Mouse (Mus musculus) lung, adult 2 months (tissue): ENCODE measurements around the gene Gpank1. TPM values are rescaled to one million over a fixed set of nuclear protein-coding genes. Genes with fewer than 3 reads are reported as not detected.

Source experiments
- DNase-seq: peaks from one replicate; pipeline ENCODE4 v3.0.0; 2022
- H3K4me1 ChIP-seq: fragments of 200-500 bp; 2 replicates; pipeline ENCODE4 v1.6.1; 2011; ENCODE audit warnings: low read length; ENCODE audit not compliant: control insufficient read depth, insufficient read depth
- H3K4me3 ChIP-seq: fragments of 200-500 bp; replicated peaks from 2 replicates; pipeline ENCODE3; 2011; ENCODE audit warnings: low read depth, mild to moderate bottlenecking, control low read depth, low read length; ENCODE audit errors: extremely low read depth
- CTCF ChIP-seq: fragments of 200-500 bp; IDR thresholded peaks from 2 replicates; pipeline ENCODE4 v1.5.1; 2011; ENCODE audit warnings: mild to moderate bottlenecking, low read length, control low read depth; ENCODE audit not compliant: insufficient read depth
- POLR2A ChIP-seq: fragments of 200-500 bp; IDR thresholded peaks from 2 replicates; pipeline ENCODE4 v1.6.1; 2011; ENCODE audit warnings: low read depth, mild to moderate bottlenecking, control low read depth, low read length, borderline replicate concordance; ENCODE audit errors: extremely low read depth
- WGBS: fragments of 180-500 bp; shearing (Covaris S2); methylation state at CpG from one replicate; pipeline ENCODE4 v1.1.7; 2018; 5-methylcytosine and 5-hydroxymethylcytosine counted together
- polyA plus RNA-seq: library from polyadenylated mRNA; depleted of rRNA; stranded (reverse); fragments of >200 nt; gene quantifications from 2 replicates; pipeline ENCODE4 v1.2.3, GENCODE M21; 2012; rRNA removed

Gpank1 gene
- polyA plus RNA-seq, 1 experiment: 21.9 TPM

DNA sequence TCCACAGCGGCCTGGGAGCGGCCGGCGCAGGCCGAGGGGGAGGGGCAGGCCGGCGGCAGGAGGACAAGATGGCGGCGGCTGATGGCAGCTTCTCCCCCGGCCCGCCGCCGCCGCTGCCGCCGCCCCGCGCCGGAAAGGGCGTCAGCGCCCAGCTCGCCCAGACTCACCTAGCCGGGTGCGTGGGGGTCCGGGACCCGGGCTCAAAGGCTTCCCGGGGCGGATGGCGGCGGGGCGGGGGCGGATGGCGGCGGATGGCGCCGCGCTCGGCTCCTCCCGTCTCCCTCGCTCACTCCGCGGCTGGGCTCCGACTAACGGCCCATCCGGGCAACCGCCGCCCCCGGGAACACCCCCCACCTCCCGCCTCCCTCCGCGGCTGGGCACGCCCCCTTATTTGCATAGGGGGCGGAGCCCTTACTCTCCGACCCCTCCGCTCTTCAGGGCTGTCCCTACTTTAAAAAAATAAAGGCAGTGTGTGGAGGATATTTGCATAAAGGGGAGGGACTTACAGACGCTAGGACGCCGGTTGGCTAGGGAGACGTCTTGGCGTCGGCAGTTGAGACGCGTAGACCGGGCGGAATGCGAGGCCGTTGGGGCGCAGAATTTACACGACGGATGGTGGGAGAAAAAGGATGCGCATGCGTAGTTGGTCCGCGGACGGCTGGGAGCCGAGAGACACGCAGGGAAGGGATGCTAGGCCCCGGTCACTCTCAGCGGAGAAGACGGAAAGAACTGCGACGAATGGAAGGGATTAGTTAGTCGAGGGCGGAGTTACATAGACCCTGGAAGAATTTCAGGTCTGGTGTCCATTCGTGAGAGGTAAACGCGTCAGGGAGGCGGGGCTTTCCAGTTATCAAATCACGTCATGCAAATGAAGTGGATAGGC is 43.6 kb downstream of the Gpank1 start, which contains the start of gene Prrc2a:
Gene Prrc2a (minus strand): TSS at position 330 of the 883 bp plus-strand sequence.
- TF ChIP-seq POLR2A (peak; percentile 96; the same call in 1 of the 2 replicates), CTCF (no peak)
- H3K4me3 ChIP-seq: peak within 1 kb of the TSS; percentile 92
- WGBS: 1% methylated on average over 73 of the region's 89 CpGs
- DNase-seq: peak; percentile 96
- peaks cover 23% of the 10 kb centered on the region for H3K4me1 ChIP-seq

DNA sequence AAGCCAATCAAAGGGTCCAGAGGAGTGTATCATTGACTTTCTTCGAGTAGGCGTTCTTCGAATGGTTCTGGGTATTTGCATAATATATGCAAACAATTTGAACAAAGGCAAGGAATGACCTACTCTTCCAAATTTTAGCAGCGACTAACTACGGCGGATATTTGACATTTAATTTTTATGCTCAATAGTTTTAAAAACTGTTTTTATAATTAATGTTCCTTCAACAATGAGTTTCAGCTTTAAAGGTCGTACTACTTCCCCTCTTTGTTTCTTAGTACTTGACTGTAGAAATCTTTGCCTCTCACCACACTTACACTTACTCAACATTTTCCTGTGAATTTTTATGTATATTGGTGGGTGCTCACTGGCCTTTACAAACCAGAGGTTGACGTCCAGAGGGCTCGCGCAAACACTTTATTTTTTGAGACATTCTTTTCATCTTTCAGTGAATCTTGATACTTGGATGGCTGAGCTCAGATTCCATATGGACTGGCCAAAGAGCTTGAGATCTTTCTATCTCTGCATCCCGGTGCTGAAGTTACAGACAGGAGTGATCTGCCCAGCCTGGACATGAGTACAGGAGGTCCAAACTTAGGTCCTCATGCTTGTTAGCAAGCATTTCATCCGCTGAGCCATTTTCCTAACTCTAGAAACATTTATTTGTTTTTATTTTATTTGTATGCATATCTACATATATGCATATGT is 44.3 kb downstream of the Gpank1 start:
- Histone ChIP-seq H3K4me3 (peak overlapping the region; percentile 70), H3K4me1 (peaks cover 23% of the 10 kb centered on the region)
- TF ChIP-seq POLR2A (no peak), CTCF (no peak)
- no peak for DNase-seq
- 16% methylated on average over 12 of the region's 12 CpGs for WGBS

DNA sequence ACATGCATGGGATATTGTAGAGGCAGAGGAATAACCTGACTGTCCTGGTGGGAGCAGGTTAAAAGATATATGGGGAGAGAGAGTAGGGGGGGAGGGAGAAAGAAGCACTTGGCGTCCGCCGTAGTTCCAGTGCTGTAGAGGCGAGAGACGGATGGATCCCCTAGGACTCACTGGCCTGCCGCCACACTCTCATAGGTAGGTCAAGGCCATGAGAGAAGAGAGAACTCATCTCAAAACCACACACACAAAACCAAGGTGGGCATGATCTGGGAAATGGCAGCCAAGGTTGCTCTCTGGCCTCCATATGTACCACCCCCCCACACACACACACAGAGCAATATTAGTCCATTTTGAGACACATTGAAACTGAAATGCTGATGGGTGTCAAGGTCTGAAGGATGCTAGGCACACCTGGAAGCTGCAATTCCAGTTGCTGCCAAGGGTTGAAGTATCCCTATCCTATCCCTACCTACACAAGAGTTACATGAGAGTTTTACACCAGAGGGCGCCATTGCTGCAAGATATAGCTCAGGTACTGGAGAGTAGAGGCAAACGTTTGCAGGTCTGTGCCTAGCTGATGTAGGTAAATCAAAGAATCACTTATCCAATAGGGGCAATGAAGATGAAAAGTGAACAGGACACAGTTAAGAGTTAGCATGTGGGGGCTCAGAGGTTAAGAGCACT is 45.2 kb downstream of the Gpank1 start:
- TF ChIP-seq CTCF: peak; percentile 41; the same call in 1 of the 2 replicates
- TF ChIP-seq POLR2A: no peak
- 71% methylated on average over 8 of the region's 8 CpGs for WGBS
- peak; percentile 50 for DNase-seq
- Histone ChIP-seq H3K4me1 (peaks cover 21% of the 10 kb centered on the region), H3K4me3 (no peak overlapping the region)

DNA sequence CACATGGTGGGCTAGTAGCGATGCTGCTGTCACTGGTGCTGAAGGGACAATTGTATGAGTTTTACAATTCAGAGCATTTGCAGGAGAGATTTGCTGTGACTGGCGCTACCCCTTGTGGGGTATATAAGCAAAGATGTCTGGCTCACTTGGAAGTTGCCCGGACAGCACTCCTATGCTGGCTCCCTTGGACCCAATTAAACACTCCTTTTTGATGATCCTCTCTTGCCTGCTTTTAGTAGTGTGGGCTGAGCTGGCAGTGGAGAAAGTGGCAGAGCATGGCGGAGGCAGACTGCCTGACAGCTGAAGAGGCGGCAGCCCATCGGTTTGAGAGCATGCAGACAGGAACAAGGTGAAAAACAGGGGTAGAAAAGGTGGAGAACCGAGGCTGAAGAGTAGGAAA is 46.5 kb downstream of the Gpank1 start:
- DNase-seq: no peak
- 89% methylated on average over 7 of the region's 7 CpGs for WGBS
- no peak overlapping the region for H3K4me3 ChIP-seq
- H3K4me1 ChIP-seq: peaks cover 10% of the 10 kb centered on the region
- TF ChIP-seq CTCF (no peak), POLR2A (no peak)

- 9% methylated on average over 4 of the region's 4 CpGs for WGBS
- no peak for DNase-seq
- TF ChIP-seq CTCF (no peak), POLR2A (no peak)
- H3K4me1 ChIP-seq: peaks cover 6% of the 10 kb centered on the region; the same call in 1 of the 2 replicates
- H3K4me3 ChIP-seq: no peak overlapping the region
Observed at GRCm38 (mm10) chr17:35168541-35169207, 47.4 kb downstream of the Gpank1 start.

DNA sequence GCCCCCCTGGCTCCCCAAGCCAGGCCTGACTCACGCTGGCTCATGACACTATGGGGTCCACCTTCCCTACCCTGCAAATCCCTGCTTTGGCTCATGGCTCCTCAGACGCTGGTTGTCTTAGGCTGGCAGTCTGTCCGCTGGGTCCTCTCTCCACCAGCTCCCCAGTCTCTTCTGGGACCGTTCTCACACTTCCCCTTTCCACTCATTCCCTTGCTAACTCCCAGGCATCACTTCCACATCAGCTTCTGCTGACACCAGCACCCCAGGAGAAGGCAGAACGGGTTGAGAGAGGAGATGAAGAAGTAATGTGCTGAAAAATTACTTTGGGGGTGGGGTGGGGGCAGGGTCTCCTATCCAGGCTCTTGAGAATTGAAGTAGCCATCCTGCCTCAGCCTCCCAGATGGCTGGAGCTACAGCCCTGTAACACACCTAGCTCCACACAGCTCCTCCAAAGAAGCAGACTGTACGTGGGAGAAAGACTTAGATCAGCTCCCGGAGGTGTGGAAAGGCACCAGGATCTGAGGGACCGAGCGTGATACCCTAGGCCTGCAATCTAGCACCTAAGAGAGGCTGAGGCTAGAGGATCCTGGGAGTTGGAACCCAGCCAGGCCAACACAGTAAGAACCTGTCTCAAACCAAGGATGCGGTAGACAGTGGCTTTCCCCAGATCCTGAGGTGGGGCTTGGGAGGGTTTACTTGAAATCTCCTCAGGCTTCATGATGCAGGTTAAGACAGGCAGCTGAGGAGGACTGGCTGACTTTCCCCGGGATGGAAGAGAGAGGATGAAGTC is 51.4 kb downstream of the Gpank1 start:
- DNase-seq: no peak
- peaks cover 3% of the 10 kb centered on the region; the same call in 1 of the 2 replicates for H3K4me1 ChIP-seq
- TF ChIP-seq POLR2A (no peak), CTCF (no peak)
- 62% methylated on average over 11 of the region's 11 CpGs for WGBS
- H3K4me3 ChIP-seq: no peak overlapping the region

- H3K4me1 ChIP-seq: peaks cover 3% of the 10 kb centered on the region; the same call in 1 of the 2 replicates
- 78% methylated on average over 3 of the region's 3 CpGs for WGBS
- no peak overlapping the region for H3K4me3 ChIP-seq
- TF ChIP-seq CTCF (no peak), POLR2A (no peak)
- no peak for DNase-seq
Observed at GRCm38 (mm10) chr17:35173329-35173728, 52.1 kb downstream of the Gpank1 start.

Other genes starting within 250 kb of the Gpank1 start
- 10.6 and 12.3 TPM in 2 replicates for gene Zbtb12, start 242.0 kb upstream of the Gpank1 start, polyA plus RNA-seq
- gene Gm20547, start 239.4 kb upstream of the Gpank1 start, polyA plus RNA-seq: not detected in 2 replicates
- gene C2, start 223.2 kb upstream of the Gpank1 start, polyA plus RNA-seq: 25.8 and 27.7 TPM in 2 replicates
- 192 and 199 TPM in 2 replicates for gene Ehmt2, start 223.0 kb upstream of the Gpank1 start, polyA plus RNA-seq
- gene Slc44a4, start 207.0 kb upstream of the Gpank1 start, polyA plus RNA-seq: 11.6 and 13.5 TPM in 2 replicates
- gene Neu1, start 190.2 kb upstream of the Gpank1 start, polyA plus RNA-seq: 40.4 and 46.6 TPM in 2 replicates
- gene Hspa1b, start 162.2 kb upstream of the Gpank1 start, polyA plus RNA-seq: 20.1 and 93.1 TPM in 2 replicates
- gene Gm20481, start 151.5 kb upstream of the Gpank1 start, polyA plus RNA-seq: not detected in 2 replicates
- 12.9 and 66.3 TPM in 2 replicates for gene Hspa1a, start 149.3 kb upstream of the Gpank1 start, polyA plus RNA-seq
- 0.81 and 1.3 TPM in 2 replicates for gene Hspa1l, start 148.8 kb upstream of the Gpank1 start, polyA plus RNA-seq
- gene Lsm2, start 139.6 kb upstream of the Gpank1 start, polyA plus RNA-seq: 42.3 and 51.6 TPM in 2 replicates
- gene Vars, start 120.5 kb upstream of the Gpank1 start, polyA plus RNA-seq: 119 and 159 TPM in 2 replicates
- gene Vwa7, start 104.9 kb upstream of the Gpank1 start, polyA plus RNA-seq: 4.0 and 4.2 TPM in 2 replicates
- gene Sapcd1, start 93.4 kb upstream of the Gpank1 start, polyA plus RNA-seq: 2.1 and 2.8 TPM in 2 replicates
- gene Msh5, start 74.7 kb upstream of the Gpank1 start, polyA plus RNA-seq: 5.4 and 6.0 TPM in 2 replicates
- 124 and 153 TPM in 2 replicates for gene Clic1, start 71.5 kb upstream of the Gpank1 start, polyA plus RNA-seq
- 137 and 141 TPM in 2 replicates for gene Ddah2, start 62.4 kb upstream of the Gpank1 start, polyA plus RNA-seq
- 3.8 and 90.0 TPM in 2 replicates for gene Ly6g6c, start 56.1 kb upstream of the Gpank1 start, polyA plus RNA-seq
- gene Mpig6b, start 55.3 kb upstream of the Gpank1 start, polyA plus RNA-seq: 1.0 and 2.1 TPM in 2 replicates
- 5.8 and 25.7 TPM in 2 replicates for gene Ly6g6e, start 44.6 kb upstream of the Gpank1 start, polyA plus RNA-seq
- 14.5 and 16.7 TPM in 2 replicates for gene Ly6g6d, start 43.4 kb upstream of the Gpank1 start, polyA plus RNA-seq
- gene Ly6g6f, start 35.8 kb upstream of the Gpank1 start, polyA plus RNA-seq: 0.16 and 0.84 TPM in 2 replicates
- gene Abhd16a, start 32.2 kb upstream of the Gpank1 start, polyA plus RNA-seq: 196 and 245 TPM in 2 replicates
- not detected in 2 replicates for gene Ly6g5c, start 13.2 kb upstream of the Gpank1 start, polyA plus RNA-seq
- gene Ly6g5b, start 6.0 kb upstream of the Gpank1 start, polyA plus RNA-seq: 1.4 and 2.0 TPM in 2 replicates
- gene Csnk2b, start 598 bp downstream of the Gpank1 start, polyA plus RNA-seq: 232 and 297 TPM in 2 replicates
- 12.1 and 12.9 TPM in 2 replicates for gene D17H6S53E, start 4.9 kb downstream of the Gpank1 start, polyA plus RNA-seq
- 0.12 TPM in 1 of 2 replicates, not detected in the other for gene Apom, start 10.6 kb downstream of the Gpank1 start, polyA plus RNA-seq
- 227 and 234 TPM in 2 replicates for gene Bag6, start 13.7 kb downstream of the Gpank1 start, polyA plus RNA-seq
- gene Prrc2a, start 43.4 kb downstream of the Gpank1 start, polyA plus RNA-seq: 327 and 373 TPM in 2 replicates
- 1.4 and 1.6 TPM in 2 replicates for gene Aif1, start 54.6 kb downstream of the Gpank1 start, polyA plus RNA-seq
- 19.7 and 37.0 TPM in 2 replicates for gene Lst1, start 67.0 kb downstream of the Gpank1 start, polyA plus RNA-seq
- gene Ltb, start 73.0 kb downstream of the Gpank1 start, polyA plus RNA-seq: 28.1 and 29.9 TPM in 2 replicates
- 2.1 and 2.5 TPM in 2 replicates for gene Tnf, start 80.6 kb downstream of the Gpank1 start, polyA plus RNA-seq
- gene Lta, start 83.9 kb downstream of the Gpank1 start, polyA plus RNA-seq: 1.0 and 1.1 TPM in 2 replicates
- gene Gm16181, start 99.4 kb downstream of the Gpank1 start, polyA plus RNA-seq: 1.2 TPM in 1 of 2 replicates, not detected in the other
- gene Atp6v1g2, start 112.2 kb downstream of the Gpank1 start, polyA plus RNA-seq: 6.3 and 8.1 TPM in 2 replicates
- 16.5 and 21.6 TPM in 2 replicates for gene Nfkbil1, start 114.3 kb downstream of the Gpank1 start, polyA plus RNA-seq
- gene Ddx39b, start 120.3 kb downstream of the Gpank1 start, polyA plus RNA-seq: 245 and 304 TPM in 2 replicates
- 878 and 1,286 TPM in 2 replicates for gene H2-D1, start 141.3 kb downstream of the Gpank1 start, polyA plus RNA-seq
- 0.49 and 0.71 TPM in 2 replicates for gene H2-Q1, start 198.9 kb downstream of the Gpank1 start, polyA plus RNA-seq
- 6.4 and 6.6 TPM in 2 replicates for gene H2-Q2, start 220.8 kb downstream of the Gpank1 start, polyA plus RNA-seq